Mouse (Mus musculus) liver, adult 2 months (tissue): ENCODE measurements around the gene Ocln.

Experiments used
- CTCF ChIP-seq: fragments of 200-500 bp; IDR thresholded peaks from 2 replicates; pipeline ENCODE4 v1.5.1; 2011; ENCODE audit warnings: low read depth, low read length, control low read depth
- POLR2A ChIP-seq: fragments of 200-500 bp; IDR thresholded peaks from 2 replicates; pipeline ENCODE4 v1.6.1; 2011; ENCODE audit warnings: low read length, control low read depth; ENCODE audit not compliant: insufficient read depth; ENCODE audit errors: extremely low read depth

- TF ChIP-seq POLR2A = no peak
- no peak for TF ChIP-seq CTCF
Observed at GRCm38 (mm10) chr13:100483610-100484009, 68.9 kb downstream of the Ocln start.
